Mouse (Mus musculus): ENCODE results near the gene B3galt4. TPM values are rescaled to one million over a fixed set of nuclear protein-coding genes. Genes with fewer than 3 reads are reported as not detected.
A peak's percentile ranks its signal among the peaks of the same experiment; 100 is the strongest.
"Not testable (repeated sequence)": the region's sequence is repeated elsewhere in the genome, so short reads cannot be mapped to it uniquely, and the experiment has no call there.

The B3galt4 gene
- polyA plus RNA-seq, 1 experiment from 2014 or later: 2.5 TPM

DNA sequence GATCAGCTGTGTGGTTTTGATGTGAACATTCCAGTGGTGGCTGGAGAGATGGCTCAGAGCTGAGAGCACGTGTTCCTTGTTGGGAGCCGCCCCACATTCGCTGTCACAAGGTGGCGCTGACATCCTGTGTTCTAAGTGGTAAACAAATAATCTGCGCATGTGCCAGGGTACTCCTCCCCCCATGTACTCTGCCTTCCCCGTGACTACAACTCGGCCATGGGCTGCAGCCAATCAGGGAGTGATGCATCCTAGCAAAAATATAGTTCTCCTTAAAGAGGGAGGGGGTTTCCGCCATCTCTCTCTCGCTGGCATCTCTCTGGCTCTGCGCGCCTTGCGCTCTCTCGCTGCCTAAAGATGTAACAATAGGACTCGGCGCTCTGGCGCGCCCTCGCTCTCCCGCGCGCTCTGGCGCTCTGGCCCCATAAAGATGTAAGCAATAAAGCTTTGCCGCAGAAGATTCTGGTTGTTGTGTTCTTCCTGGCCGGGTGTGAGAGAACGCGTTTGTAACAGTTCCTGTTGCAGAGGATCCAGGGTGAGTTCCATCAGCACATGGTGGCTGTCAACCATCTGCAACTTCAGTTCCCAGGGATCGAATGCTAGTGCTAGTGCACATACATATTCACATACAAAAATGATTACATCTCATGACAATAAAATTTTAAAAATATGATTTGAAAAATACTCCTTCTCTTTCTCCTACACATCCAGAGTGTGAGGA, 30.1 kb upstream of the B3galt4 start:
- Histone ChIP-seq H3K27me3 (peaks cover 34% of the 10 kb centered on the region), H3K4me3 (replicated peaks) (peak overlapping the region; percentile 64), H3K4me1 (replicated peaks) (peaks cover 43% of the 10 kb centered on the region), H3K27ac (replicated peaks) (peak overlapping the region; percentile 72), H3K4me2 (peak overlapping the region; percentile 84), H3K9ac (peak overlapping the region; percentile 40; the same call in 1 of the 2 replicates)
- ATAC-seq (ENCODE audit: insufficient read depth): peak; percentile 58
- under 1% methylated on average over 27 of the region's 27 CpGs for WGBS (ENCODE audit: insufficient replicate concordance)
- not testable (repeated sequence) for H3K36me3 ChIP-seq (replicated peaks); H3K9me3 ChIP-seq (replicated peaks)

DNA sequence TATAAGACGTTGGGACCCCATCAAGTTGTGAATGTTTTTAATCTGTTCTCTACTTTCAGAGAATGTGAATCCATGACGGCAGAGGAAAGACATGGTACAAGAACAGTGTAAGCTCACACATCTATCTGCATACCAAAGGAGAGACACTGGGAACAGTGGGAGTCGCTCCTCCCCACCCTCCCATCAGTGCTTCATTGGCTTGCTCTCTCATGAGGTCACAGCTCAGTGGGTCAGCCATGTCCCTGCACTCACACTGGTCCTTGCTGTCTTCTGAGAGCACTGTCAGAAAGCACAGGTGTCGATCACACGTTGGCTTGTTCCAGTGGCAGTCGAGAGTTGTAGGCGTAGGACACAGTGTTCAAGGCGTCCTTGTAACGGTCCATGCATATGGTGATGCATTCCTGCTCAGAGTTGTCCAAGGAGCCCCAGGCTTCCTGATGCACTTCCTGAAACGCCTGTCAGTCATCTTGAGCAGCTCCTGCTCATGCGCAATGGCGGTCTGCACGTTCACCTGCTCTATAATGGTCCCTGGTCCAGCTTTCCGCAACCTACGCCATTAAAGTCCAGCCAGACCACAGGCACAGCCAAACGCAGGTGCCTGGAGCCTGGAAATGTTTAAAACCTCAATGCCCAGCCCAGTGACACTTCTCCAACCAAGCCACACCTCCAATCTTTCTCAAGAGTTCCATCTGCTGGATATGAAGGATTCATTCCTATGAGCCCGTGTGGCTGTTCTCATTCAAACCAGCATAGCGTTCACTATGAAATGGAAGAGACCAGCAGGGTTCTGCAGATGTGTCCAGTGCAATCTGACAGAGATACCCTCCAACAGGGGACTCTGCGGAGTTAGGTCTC, 29.1 kb upstream of the B3galt4 start:
- H3K4me1 ChIP-seq (replicated peaks): peaks cover 43% of the 10 kb centered on the region
- H3K4me3 ChIP-seq (replicated peaks): no peak overlapping the region
- H3K27me3 ChIP-seq: peaks cover 39% of the 10 kb centered on the region
- peak overlapping the region; percentile 65; the same call in 1 of the 2 replicates for H3K27ac ChIP-seq (replicated peaks)
- no peak for ATAC-seq (ENCODE audit: insufficient read depth)
- peak overlapping the region; percentile 84 for H3K4me2 ChIP-seq
- H3K36me3 ChIP-seq (replicated peaks): no peaks in the 10 kb centered on the region
- no peak overlapping the region for H3K9ac ChIP-seq
- no peaks in the 10 kb centered on the region for H3K9me3 ChIP-seq (replicated peaks)
- 67% methylated on average over 19 of the region's 19 CpGs for WGBS (ENCODE audit: insufficient replicate concordance)

DNA sequence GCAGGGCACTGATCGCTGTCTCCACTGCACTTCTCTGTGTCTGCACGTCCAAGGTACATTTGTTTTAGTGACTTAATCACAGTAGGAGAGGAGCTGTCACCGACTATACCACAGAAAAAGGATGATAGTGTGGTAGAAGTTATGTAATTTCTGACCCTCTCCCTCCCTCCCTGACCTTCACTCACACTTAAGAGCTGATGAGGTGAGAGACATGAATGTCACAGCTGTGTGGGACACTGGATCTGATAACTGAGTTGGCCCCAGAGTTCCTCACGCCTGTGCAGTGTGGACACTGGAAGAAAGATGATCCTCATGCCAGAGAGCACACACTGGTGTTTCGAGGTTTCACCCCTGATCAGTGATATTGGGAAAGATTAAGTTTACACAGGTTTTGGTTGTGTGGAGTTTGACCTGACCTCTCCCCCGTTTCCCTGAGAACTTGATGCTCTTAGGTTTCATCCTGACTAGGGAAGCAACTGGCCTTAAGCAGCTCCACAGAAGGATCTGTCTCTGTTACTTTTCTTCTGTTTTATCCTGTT, 28.3 kb upstream of the B3galt4 start:
- WGBS (ENCODE audit: insufficient replicate concordance): 50% methylated on average over 6 of the region's 6 CpGs
- ATAC-seq (ENCODE audit: insufficient read depth): no peak
- Histone ChIP-seq H3K4me1 (replicated peaks) (peaks cover 43% of the 10 kb centered on the region), H3K4me3 (replicated peaks) (no peak overlapping the region), H3K27me3 (peaks cover 39% of the 10 kb centered on the region), H3K9ac (no peak overlapping the region), H3K36me3 (replicated peaks) (no peaks in the 10 kb centered on the region), H3K9me3 (replicated peaks) (no peaks in the 10 kb centered on the region), H3K27ac (replicated peaks) (peak overlapping the region; percentile 65), H3K4me2 (no peak overlapping the region)

DNA sequence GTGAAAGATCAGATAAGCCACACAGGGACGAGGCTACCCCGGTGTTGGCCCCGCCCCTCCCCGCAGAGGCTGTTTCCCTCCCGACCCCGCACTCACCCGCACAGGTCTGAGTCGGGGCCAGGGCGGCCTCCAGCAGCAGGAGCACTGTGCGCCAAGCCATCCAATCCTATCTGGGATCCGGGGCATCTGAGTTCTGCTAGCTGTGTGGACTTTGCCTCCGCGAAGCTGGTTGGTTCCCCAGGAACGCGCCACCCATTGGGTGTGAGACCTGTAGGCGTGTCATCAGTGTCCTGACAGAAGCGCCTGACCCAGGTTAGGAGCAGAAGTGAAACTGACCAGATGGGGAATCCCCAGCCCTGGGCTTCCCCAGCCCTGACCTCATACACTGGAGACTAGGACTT, 27.3 kb upstream of the B3galt4 start:
- Histone ChIP-seq H3K4me3 (replicated peaks) (peak overlapping the region; percentile 60), H3K27me3 (peaks cover 39% of the 10 kb centered on the region), H3K4me1 (replicated peaks) (peaks cover 46% of the 10 kb centered on the region), H3K36me3 (replicated peaks) (no peaks in the 10 kb centered on the region), H3K9ac (peak overlapping the region; percentile 40; the same call in 1 of the 2 replicates), H3K9me3 (replicated peaks) (no peaks in the 10 kb centered on the region), H3K27ac (replicated peaks) (peak overlapping the region; percentile 68), H3K4me2 (peak overlapping the region; percentile 88)
- peak; percentile 85 for ATAC-seq (ENCODE audit: insufficient read depth)
- under 1% methylated on average over 17 of the region's 17 CpGs for WGBS (ENCODE audit: insufficient replicate concordance)

DNA sequence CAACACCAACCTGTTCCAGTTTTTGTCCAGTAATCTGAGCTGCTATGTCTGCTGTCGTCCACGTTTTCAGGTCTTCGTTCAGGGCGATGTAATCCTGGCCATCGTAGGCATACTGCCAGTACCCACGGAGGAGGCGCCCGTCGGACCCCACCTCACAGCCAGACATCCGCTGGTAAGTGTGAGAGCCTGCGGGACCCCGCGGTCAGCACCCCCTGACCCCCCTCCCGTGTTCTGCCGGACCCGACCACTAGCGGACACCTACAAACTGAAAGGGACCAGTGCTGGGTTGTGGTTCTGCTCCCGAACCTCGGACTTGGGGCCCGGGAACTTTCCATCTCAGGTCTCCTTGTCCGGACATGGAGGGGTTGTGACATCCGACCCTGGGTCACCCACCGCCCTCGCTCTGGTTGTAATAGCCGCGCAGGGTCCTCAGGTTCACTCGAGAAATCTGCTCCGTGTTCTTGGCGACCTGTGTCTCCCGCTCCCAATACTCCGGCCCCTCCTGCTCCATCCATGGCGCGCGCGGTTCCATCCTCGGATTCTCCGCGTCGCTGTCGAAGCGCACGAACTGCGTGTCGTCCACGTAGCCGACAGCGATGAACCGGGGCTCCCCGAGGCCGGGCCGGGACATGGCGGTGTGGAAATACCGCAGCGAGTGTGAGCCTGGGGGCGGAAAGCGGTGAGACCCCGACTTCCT, 26.7 kb upstream of the B3galt4 start:
- peak overlapping the region; percentile 40 for H3K9ac ChIP-seq
- peak overlapping the region; percentile 68 for H3K27ac ChIP-seq (replicated peaks)
- H3K4me2 ChIP-seq: peak overlapping the region; percentile 88
- H3K4me1 ChIP-seq (replicated peaks): peaks cover 48% of the 10 kb centered on the region
- H3K27me3 ChIP-seq: peaks cover 39% of the 10 kb centered on the region
- peak overlapping the region; percentile 60 for H3K4me3 ChIP-seq (replicated peaks)
- no peaks in the 10 kb centered on the region for H3K36me3 ChIP-seq (replicated peaks)
- 3% methylated on average over 57 of the region's 57 CpGs for WGBS (ENCODE audit: insufficient replicate concordance)
- H3K9me3 ChIP-seq (replicated peaks): no peaks in the 10 kb centered on the region
- no peak for ATAC-seq (ENCODE audit: insufficient read depth)

DNA sequence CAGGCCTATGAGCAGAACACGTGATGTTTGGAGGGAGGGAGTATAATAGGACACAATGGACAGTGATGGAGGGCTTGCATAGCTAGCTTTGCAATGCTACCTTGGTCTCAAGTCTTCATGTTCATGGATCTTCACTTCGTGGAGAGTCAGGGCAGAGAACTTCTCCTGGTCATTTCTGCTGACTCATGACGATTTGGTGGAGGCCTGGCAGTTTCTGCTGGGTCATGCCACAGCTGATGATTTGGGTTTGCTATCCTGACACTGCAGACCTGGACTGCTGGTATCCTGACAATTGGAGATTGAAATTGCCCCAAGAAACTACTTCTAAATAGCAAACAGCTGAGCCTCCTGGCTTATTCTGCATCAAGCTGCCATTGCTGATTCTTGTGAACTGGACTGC, 22.3 kb upstream of the B3galt4 start:
- Histone ChIP-seq H3K9me3 (replicated peaks) (no peaks in the 10 kb centered on the region), H3K27me3 (peaks cover 34% of the 10 kb centered on the region), H3K4me3 (replicated peaks) (no peak overlapping the region), H3K36me3 (replicated peaks) (no peaks in the 10 kb centered on the region), H3K4me1 (replicated peaks) (peaks cover 16% of the 10 kb centered on the region), H3K4me2 (no peak overlapping the region), H3K27ac (replicated peaks) (no peak overlapping the region), H3K9ac (no peak overlapping the region)
- 39% methylated on average over 3 of the region's 3 CpGs for WGBS (ENCODE audit: insufficient replicate concordance)
- ATAC-seq (ENCODE audit: insufficient read depth): no peak

DNA sequence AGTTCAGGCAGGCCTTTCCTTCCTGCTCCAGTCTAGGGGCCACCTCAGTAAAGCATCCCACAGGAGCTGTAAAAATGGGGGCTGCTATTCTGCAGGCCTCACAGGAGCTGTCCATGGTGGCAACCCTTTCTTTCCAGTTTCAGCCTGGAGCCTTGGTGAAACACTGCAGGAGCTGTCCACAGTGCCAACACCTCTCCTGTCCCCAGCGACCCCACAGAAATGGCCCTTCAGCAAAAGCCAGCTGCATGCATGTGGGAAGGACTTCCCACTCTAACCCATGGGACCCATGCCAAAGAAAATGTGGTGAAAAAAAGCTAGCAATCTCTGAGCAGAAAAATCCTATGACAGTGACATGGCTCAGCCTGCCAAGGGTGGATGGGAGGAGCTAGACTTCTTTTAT, 21.4 kb upstream of the B3galt4 start:
- peaks cover 7% of the 10 kb centered on the region for H3K4me1 ChIP-seq (replicated peaks)
- peaks cover 25% of the 10 kb centered on the region for H3K27me3 ChIP-seq
- WGBS (ENCODE audit: insufficient replicate concordance): 6% methylated on average over 1 of the region's 1 CpGs
- no peaks in the 10 kb centered on the region for H3K36me3 ChIP-seq (replicated peaks)
- no peak for ATAC-seq (ENCODE audit: insufficient read depth)
- no peaks in the 10 kb centered on the region for H3K9me3 ChIP-seq (replicated peaks)
- no peak overlapping the region for H3K27ac ChIP-seq (replicated peaks)
- no peak overlapping the region for H3K4me2 ChIP-seq
- H3K9ac ChIP-seq: no peak overlapping the region
- H3K4me3 ChIP-seq (replicated peaks): no peak overlapping the region

DNA sequence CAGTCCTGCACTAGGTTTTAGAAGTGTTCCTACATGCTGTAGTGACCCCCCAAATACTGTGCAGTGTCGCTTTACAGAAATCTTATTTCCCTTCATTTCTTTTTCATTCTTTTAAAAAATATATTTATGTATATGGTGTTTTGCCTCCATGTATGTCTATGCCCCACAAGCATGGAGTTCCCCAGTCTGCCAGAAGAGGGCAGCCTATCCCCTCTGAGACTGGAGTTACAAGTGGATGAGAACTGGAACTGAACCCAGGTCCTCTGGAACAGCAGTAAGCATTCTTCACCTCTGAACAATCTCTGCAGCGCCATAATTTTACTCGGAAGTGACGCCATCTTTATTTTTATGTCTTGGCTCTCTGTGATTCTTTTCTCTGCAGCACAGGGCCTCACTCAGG, 18.1 kb upstream of the B3galt4 start:
- WGBS (ENCODE audit: insufficient replicate concordance): 64% methylated on average over 4 of the region's 4 CpGs
- no peak overlapping the region for H3K9ac ChIP-seq
- ATAC-seq (ENCODE audit: insufficient read depth): no peak

DNA sequence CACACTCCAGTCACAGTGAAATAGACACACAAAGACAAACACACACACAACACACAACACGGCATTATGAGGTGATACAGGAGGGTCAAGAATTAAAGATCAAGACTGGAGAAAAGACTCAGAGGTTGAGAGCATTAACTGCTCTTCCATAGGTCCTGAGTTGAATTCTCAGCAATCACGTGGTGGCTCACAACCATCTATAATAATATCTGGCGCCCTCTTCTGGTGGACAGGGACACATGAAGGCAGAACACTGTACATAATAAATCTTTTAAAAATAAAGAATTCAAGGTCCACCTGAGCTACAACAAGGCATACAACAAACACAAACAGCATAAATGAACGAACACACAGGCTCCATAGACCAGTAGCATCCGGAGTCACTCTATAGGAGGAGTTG, 17.6 kb upstream of the B3galt4 start:
- Histone ChIP-seq H3K9ac (no peak overlapping the region), H3K4me1 (replicated peaks) (peaks cover 5% of the 10 kb centered on the region; the same call in 1 of the 2 replicates), H3K9me3 (replicated peaks) (no peaks in the 10 kb centered on the region), H3K4me2 (no peak overlapping the region), H3K4me3 (replicated peaks) (no peak overlapping the region), H3K27me3 (0 out of 2 replicates have a peak, but pooled peaks cover 7% of the 10 kb centered on the region), H3K27ac (replicated peaks) (no peak overlapping the region), H3K36me3 (replicated peaks) (peaks cover 20% of the 10 kb centered on the region)
- ATAC-seq (ENCODE audit: insufficient read depth): peak; percentile 28; the same call in 1 of the 2 replicates
- 21% methylated on average over 5 of the region's 5 CpGs for WGBS (ENCODE audit: insufficient replicate concordance)

More for the DNA sequence above, 18.1 kb upstream of the B3galt4 start:
- H3K9me3 ChIP-seq (replicated peaks): no peaks in the 10 kb centered on the region
- no peak overlapping the region for H3K4me2 ChIP-seq
- H3K4me1 ChIP-seq (replicated peaks): peaks cover 5% of the 10 kb centered on the region; the same call in 1 of the 2 replicates
- H3K36me3 ChIP-seq (replicated peaks): peaks cover 18% of the 10 kb centered on the region
- no peak overlapping the region for H3K4me3 ChIP-seq (replicated peaks)
- H3K27ac ChIP-seq (replicated peaks): no peak overlapping the region
- H3K27me3 ChIP-seq: 0 out of 2 replicates have a peak, but pooled peaks cover 7% of the 10 kb centered on the region

DNA sequence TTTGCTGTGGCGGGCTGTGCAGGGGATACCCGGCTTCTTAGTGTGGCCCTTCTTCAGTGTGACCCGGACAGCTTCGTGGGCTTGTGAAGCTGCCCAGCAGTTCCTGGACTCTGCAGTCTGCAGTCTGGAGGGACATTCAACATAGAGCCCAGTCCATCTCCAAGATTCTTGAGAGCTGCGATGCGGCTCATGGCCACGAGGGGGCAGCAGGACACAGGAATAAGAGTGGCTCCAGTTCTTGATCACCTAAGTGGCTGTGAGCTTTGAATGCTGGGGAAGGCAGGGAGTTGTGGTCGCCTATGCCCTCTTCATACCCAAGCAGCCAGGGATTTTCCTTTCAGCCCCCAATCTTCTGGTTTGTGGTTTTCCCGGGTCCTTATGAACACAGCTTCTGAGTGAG, 17.2 kb upstream of the B3galt4 start:
- Histone ChIP-seq H3K9ac (no peak overlapping the region), H3K9me3 (replicated peaks) (no peaks in the 10 kb centered on the region), H3K4me2 (no peak overlapping the region), H3K4me3 (replicated peaks) (no peak overlapping the region), H3K27me3 (0 out of 2 replicates have a peak, but pooled peaks cover 7% of the 10 kb centered on the region), H3K36me3 (replicated peaks) (peaks cover 24% of the 10 kb centered on the region), H3K27ac (replicated peaks) (no peak overlapping the region), H3K4me1 (replicated peaks) (peaks cover 1% of the 10 kb centered on the region; the same call in 1 of the 2 replicates)
- peak; percentile 69 for ATAC-seq (ENCODE audit: insufficient read depth)
- WGBS (ENCODE audit: insufficient replicate concordance): 0% methylated on average over 9 of the region's 9 CpGs

All from liver, embryonic 15.5 days (tissue).